Mouse (Mus musculus) forebrain, postnatal 0 days (tissue): ENCODE results near the gene Fscn3. TPM values are rescaled to one million over a fixed set of nuclear protein-coding genes. Genes with fewer than 3 reads are reported as not detected.

Source experiments
- ATAC-seq: fragments of 200-750 bp; cut with Nextera tagmentation; 2 replicates; pipeline ENCODE4 v1.8.0; 2017; ENCODE audit warnings: mild to moderate bottlenecking, moderate library complexity
- DNase-seq: peaks from one replicate; pipeline ENCODE4 v3.0.0-alpha.2; 2015
- H3K27ac ChIP-seq: fragments of 300-500 bp; sonication (generic); 2 replicates; pipeline ENCODE4 v1.5.1; 2014; ENCODE audit warnings: low read depth, mild to moderate bottlenecking, antibody characterized with exemption, low read length, moderate library complexity, mixed read lengths
- H3K27me3 ChIP-seq: fragments of 300-500 bp; sonication (generic); 2 replicates; pipeline ENCODE4 v1.6.1; 2014; ENCODE audit warnings: mild to moderate bottlenecking, low read length, mixed read lengths; ENCODE audit not compliant: insufficient read depth
- H3K36me3 ChIP-seq: fragments of 300-500 bp; sonication (generic); 2 replicates; pipeline ENCODE4 v1.6.1; 2014; ENCODE audit warnings: mild to moderate bottlenecking, moderate library complexity; ENCODE audit not compliant: insufficient read depth
- H3K4me1 ChIP-seq: fragments of 300-500 bp; sonication (generic); 2 replicates; pipeline ENCODE4 v1.6.1; 2014; ENCODE audit warnings: antibody characterized with exemption; ENCODE audit not compliant: insufficient read depth
- H3K4me2 ChIP-seq: fragments of 300-500 bp; sonication (generic); 2 replicates; pipeline ENCODE4 v1.6.1; 2014; ENCODE audit warnings: low read depth, mild to moderate bottlenecking, moderate library complexity
- H3K4me3 ChIP-seq: fragments of 300-500 bp; sonication (generic); 2 replicates; pipeline ENCODE4 v1.5.1; 2014; ENCODE audit warnings: low read depth, low read length, mixed read lengths
- H3K9ac ChIP-seq: fragments of 300-500 bp; sonication (generic); 2 replicates; pipeline ENCODE4 v1.6.1; 2014; ENCODE audit warnings: mild to moderate bottlenecking
- H3K9me3 ChIP-seq: fragments of 300-500 bp; sonication (generic); 2 replicates; pipeline ENCODE4 v1.6.1; 2016; ENCODE audit warnings: low read length
- CTCF ChIP-seq: sonication (generic); IDR thresholded peaks from 2 replicates; pipeline ENCODE4 v1.5.1; 2016; ENCODE audit warnings: antibody characterized with exemption, control low read depth, low read depth
- WGBS: fragments of 180-500 bp; shearing (Covaris S2); extraction: QIAGEN DNeasy Blood & Tissue Kit; methylation state at CpG from one replicate; pipeline ENCODE4 v1.1.7; 2014; 5-methylcytosine and 5-hydroxymethylcytosine counted together
- polyA plus RNA-seq: library from polyadenylated mRNA; unstranded; fragments of >200 nt; fragmentation: Nextera tagmentation; extraction: Ambion mirVana; gene quantifications from 2 replicates; pipeline ENCODE4 v1.2.1, GENCODE M21; 2015
- total RNA-seq: library from RNA; depleted of rRNA; stranded (reverse); fragments of >200 nt; gene quantifications from 2 replicates; pipeline ENCODE4 v1.2.3, GENCODE M21; 2014

Fscn3 gene
- total and polyA plus RNA-seq, 2 experiments from 2014 or later = 0.19 TPM; not detected in 1

DNA sequence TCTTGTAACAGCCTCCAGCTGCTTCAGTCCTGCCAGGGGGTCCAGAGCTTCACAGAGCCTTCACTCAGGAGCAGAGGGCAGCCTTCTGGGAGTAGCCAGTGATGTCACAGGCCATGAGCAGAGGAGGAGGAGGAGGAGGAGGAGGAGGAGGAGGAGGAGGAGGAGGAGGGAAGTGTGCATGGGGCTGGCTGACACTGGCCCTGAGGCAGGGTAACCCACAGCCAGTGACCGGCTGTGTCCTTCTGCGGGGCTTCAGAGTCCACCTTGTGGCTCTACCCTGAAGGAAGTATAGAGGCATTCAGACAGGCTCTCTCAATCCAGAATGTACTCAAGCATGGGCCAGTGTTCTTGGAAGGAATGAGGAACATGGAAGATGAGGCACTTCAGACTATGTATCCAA, 21.7 kb downstream of the Fscn3 start, which contains the start of gene Pax4:
Gene Pax4, minus strand, starts transcription at position 101 of the 400 bp plus-strand sequence.
- 87% methylated on average over 2 of the region's 2 CpGs for WGBS
- no peak for TF ChIP-seq CTCF

GRCm38 (mm10) chr6:28450481-28450880, 22.9 kb downstream of the Fscn3 start:
- no peaks in the 10 kb centered on the region for H3K9me3 ChIP-seq
- no peak overlapping the region for H3K9ac ChIP-seq
- ATAC-seq (no peak), DNase-seq (no peak)
- H3K36me3 ChIP-seq = no peaks in the 10 kb centered on the region
- H3K27me3 ChIP-seq = peaks cover 21% of the 10 kb centered on the region
- no peak overlapping the region for H3K27ac ChIP-seq
- no peak overlapping the region for H3K4me2 ChIP-seq
- TF ChIP-seq CTCF = no peak
- no peaks in the 10 kb centered on the region for H3K4me1 ChIP-seq
- no peak overlapping the region for H3K4me3 ChIP-seq
- WGBS = 19% methylated on average over 5 of the region's 5 CpGs

More for the DNA sequence above, 21.7 kb downstream of the Fscn3 start, which contains the start of gene Pax4:
- no peak within 1 kb of the TSS for H3K4me2 ChIP-seq
- H3K9ac ChIP-seq = no peak within 1 kb of the TSS
- H3K27ac ChIP-seq = no peak within 1 kb of the TSS
- no peaks in the 10 kb centered on the region for H3K4me1 ChIP-seq
- no peaks in the 10 kb centered on the region for H3K36me3 ChIP-seq
- ATAC-seq (no peak), DNase-seq (no peak)
- H3K9me3 ChIP-seq = no peaks in the 10 kb centered on the region
- H3K4me3 ChIP-seq = no peak within 1 kb of the TSS
- H3K27me3 ChIP-seq = peaks cover 21% of the 10 kb centered on the region

- Histone ChIP-seq H3K9ac (no peak overlapping the region), H3K4me1 (no peaks in the 10 kb centered on the region), H3K4me3 (no peak overlapping the region), H3K9me3 (no peaks in the 10 kb centered on the region), H3K4me2 (no peak overlapping the region), H3K27ac (no peak overlapping the region), H3K36me3 (no peaks in the 10 kb centered on the region), H3K27me3 (peaks cover 21% of the 10 kb centered on the region)
- 2% methylated on average over 12 of the region's 12 CpGs for WGBS
- ATAC-seq = no peak
- TF ChIP-seq CTCF = no peak
- DNase-seq = no peak
Observed at GRCm38 (mm10) chr6:28450977-28451376, 23.4 kb downstream of the Fscn3 start.

- Histone ChIP-seq H3K27me3 (no peaks in the 10 kb centered on the region), H3K36me3 (no peaks in the 10 kb centered on the region), H3K4me1 (no peaks in the 10 kb centered on the region), H3K9ac (no peak overlapping the region), H3K4me2 (no peak overlapping the region), H3K27ac (no peak overlapping the region), H3K4me3 (no peak overlapping the region), H3K9me3 (no peaks in the 10 kb centered on the region)
- ATAC-seq = no peak
- no peak for TF ChIP-seq CTCF
- DNase-seq = no peak
Observed at GRCm38 (mm10) chr6:28459221-28459668, 31.7 kb downstream of the Fscn3 start.

DNA sequence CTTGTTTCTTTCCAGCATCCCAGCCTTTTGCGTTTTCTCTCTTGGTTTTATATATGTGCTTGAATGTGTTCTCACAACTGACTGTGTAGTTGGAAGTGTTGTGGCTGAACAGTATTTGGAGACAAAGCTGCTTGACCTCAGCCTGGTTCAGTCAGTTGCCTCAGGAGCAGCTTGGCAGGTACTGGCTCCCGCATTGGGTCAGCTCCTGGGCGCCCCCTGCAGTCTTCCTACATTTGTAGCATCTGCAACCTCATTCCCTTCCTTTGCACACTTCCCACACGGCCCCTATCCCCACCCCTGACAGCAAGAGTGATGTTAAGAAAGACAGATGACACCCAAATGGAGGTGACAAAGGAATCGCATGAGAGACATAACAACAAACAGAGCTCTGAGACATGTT, 32.9 kb downstream of the Fscn3 start:
- no peak overlapping the region for H3K4me2 ChIP-seq
- no peak for ATAC-seq

GRCm38 (mm10) chr6:28464630-28465029, 37.0 kb downstream of the Fscn3 start:
- no peak overlapping the region for H3K9ac ChIP-seq
- no peak overlapping the region for H3K27ac ChIP-seq
- 59% methylated on average over 6 of the region's 6 CpGs for WGBS
- no peak overlapping the region for H3K4me3 ChIP-seq
- no peaks in the 10 kb centered on the region for H3K27me3 ChIP-seq
- H3K9me3 ChIP-seq = no peaks in the 10 kb centered on the region
- ATAC-seq = no peak
- H3K4me2 ChIP-seq = no peak overlapping the region
- no peaks in the 10 kb centered on the region for H3K4me1 ChIP-seq
- no peak for TF ChIP-seq CTCF
- no peaks in the 10 kb centered on the region for H3K36me3 ChIP-seq
- no peak for DNase-seq

More for the DNA sequence above, 32.9 kb downstream of the Fscn3 start:
- 9% methylated on average over 5 of the region's 5 CpGs for WGBS
- DNase-seq = no peak
- Histone ChIP-seq H3K9me3 (no peaks in the 10 kb centered on the region), H3K36me3 (no peaks in the 10 kb centered on the region), H3K27ac (no peak overlapping the region), H3K4me1 (no peaks in the 10 kb centered on the region), H3K27me3 (no peaks in the 10 kb centered on the region), H3K4me3 (no peak overlapping the region), H3K9ac (no peak overlapping the region)
- peak; percentile 55 for TF ChIP-seq CTCF

DNA sequence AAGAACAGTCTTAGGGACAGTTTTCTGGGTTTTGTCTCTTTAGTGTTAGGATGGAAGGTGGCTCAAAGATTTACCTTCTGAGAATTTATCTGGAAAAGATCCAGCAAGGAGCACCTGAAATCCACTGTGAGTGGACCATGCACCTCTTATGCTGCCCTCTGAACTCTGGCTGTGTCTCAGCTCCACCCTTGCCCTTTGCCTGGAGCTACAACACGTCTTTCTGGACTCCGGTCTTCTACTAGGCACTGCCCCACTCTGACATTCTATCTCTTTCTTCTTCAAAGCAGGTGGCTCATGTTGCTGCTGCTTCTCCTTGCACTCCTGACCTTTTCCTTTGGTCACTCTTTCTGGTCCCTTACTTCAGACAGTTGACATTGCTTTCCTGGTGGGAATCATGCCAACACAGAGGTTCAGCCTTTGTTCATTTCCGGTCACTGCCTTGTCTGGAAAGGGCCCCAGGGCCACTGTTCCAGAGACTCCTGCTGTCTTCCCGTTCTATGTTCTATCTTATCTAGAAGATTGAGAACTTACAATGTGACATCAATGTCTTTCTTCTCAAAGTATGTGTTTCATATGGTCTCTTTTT, 42.5 kb downstream of the Fscn3 start:
- H3K27ac ChIP-seq = no peak overlapping the region
- no peaks in the 10 kb centered on the region for H3K27me3 ChIP-seq
- H3K36me3 ChIP-seq = no peaks in the 10 kb centered on the region
- 76% methylated on average over 4 of the region's 4 CpGs for WGBS
- H3K9ac ChIP-seq = no peak overlapping the region
- no peak overlapping the region for H3K4me3 ChIP-seq
- H3K4me2 ChIP-seq = no peak overlapping the region
- ATAC-seq = no peak
- DNase-seq = no peak
- TF ChIP-seq CTCF = no peak
- H3K4me1 ChIP-seq = no peaks in the 10 kb centered on the region
- no peaks in the 10 kb centered on the region for H3K9me3 ChIP-seq
